Mouse (Mus musculus) olfactory bulb, adult 2 months (tissue): ENCODE results near the gene Unc119.

Experiments
- CTCF ChIP-seq: fragments of 200-500 bp; IDR thresholded peaks from 2 replicates; pipeline ENCODE4 v1.5.1; 2012; ENCODE audit warnings: low read depth, mild to moderate bottlenecking, low read length, moderate library complexity; ENCODE audit not compliant: insufficient read depth
- POLR2A ChIP-seq: fragments of 200-500 bp; IDR thresholded peaks from 2 replicates; pipeline ENCODE4 v1.6.1; 2012; ENCODE audit warnings: mild to moderate bottlenecking, low read depth, low read length, moderate library complexity; ENCODE audit not compliant: insufficient read depth

DNA sequence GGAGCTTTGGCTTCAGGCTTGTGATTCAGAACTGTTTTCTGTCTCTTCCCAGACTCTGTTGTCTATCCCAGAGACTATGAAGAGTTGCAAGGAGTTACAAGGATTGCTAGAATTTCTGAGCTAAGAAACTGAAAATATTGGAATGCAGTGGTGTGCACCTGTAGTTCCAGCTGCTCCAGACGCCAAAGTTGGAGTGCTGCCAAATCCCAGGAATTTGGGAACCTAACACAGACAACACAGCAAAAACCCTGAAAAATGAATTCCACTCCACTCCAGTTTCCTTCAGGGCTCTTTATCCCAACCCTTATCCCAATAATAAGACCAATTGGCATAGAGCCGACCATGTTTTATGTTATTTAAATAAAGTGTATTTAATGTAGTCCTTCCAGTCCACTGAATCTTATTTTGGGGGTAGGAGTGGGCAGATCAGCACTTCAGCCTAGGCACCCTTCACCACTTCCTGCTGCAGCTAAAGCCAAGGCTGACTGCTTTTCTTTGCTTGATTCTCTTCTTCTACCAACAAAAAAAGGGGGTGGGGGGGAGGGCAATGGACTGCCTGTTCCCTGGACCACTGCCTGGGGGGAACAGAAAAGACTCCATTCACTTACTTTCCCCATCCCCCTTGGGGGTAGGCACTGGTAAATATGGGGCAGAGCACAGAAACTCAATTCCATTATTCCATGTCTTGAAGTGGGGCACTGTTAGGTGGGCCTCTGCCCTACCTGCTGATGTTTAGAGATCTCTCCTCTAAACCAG lies 21.0 kb upstream of the Unc119 start:
- TF ChIP-seq CTCF (no peak), POLR2A (no peak)
